Mouse (Mus musculus): Measurements from ENCODE around the gene Rpp25l. TPM values are rescaled to one million over a fixed set of nuclear protein-coding genes. Genes with fewer than 3 reads are reported as not detected.

The Rpp25l gene
- total and polyA plus RNA-seq, 3 experiments: 52.0 to 63.5 TPM; not detected in 1

GRCm38 (mm10) chr4:41711705-41712375, 1.5 kb downstream of the Rpp25l start:
- Histone ChIP-seq H3K9me3 (replicated peaks; ENCODE audit: insufficient read depth, low read length) (no peaks in the 10 kb centered on the region), H3K79me2 (ENCODE audit: control insufficient read depth, insufficient read depth, low read length, poor library complexity) (peaks cover 19% of the 10 kb centered on the region), H3K27ac (ENCODE audit: control insufficient read depth, low read depth, low read length) (no peak overlapping the region), H3K4me3 (ENCODE audit: control insufficient read depth in 1 of 2, insufficient read depth in 1 of 2, low read depth in 2 of 2, low read length in 2 of 2) (peak overlapping the region in 1 of 2 experiments; percentile 97; a peak in 1 of 4 replicates), H3K36me3 (ENCODE audit: control insufficient read depth in 1 of 2, insufficient read depth in 2 of 2, low read length in 2 of 2) (no peaks in the 10 kb centered on the region; a peak in 1 of 4 replicates), H3K9ac (ENCODE audit: control insufficient read depth, low read depth, low read length, poor library complexity, severe bottlenecking) (peak overlapping the region; percentile 96; the same call in 1 of the 2 replicates), H3K4me1 (ENCODE audit: control insufficient read depth in 1 of 2, insufficient read depth in 2 of 2, low read length in 2 of 2) (peaks cover 0 to 10% of the 10 kb centered on the region in 2 experiments; a peak in 2 of 4 replicates), H3K27me3 (ENCODE audit: control insufficient read depth in 1 of 2, insufficient read depth in 2 of 2, low read length in 2 of 2) (no peaks in the 10 kb centered on the region)
- TF ChIP-seq E2F4 (IDR thresholded peaks at IDR 0.05; ENCODE audit: borderline replicate concordance, low read depth, low read length): no peak
- no peak for TF ChIP-seq UBTF (IDR thresholded peaks at IDR 0.05; ENCODE audit: borderline replicate concordance, insufficient read depth, low read depth, low read length)
- TF ChIP-seq HCFC1 (IDR thresholded peaks at IDR 0.05; ENCODE audit: low read depth, low read length): no peak
- TF ChIP-seq CHD2 (IDR thresholded peaks at IDR 0.05; ENCODE audit: low read length): no peak
- TF ChIP-seq EP300 (IDR thresholded peaks at IDR 0.05; ENCODE audit: low read depth in 1 of 2, low read length in 2 of 2): no peak
- TF ChIP-seq SMC3 (IDR thresholded peaks at IDR 0.05; ENCODE audit: low read depth, low read length): no peak
- no peak for TF ChIP-seq MAX (IDR thresholded peaks at IDR 0.05; ENCODE audit: low read length)
- no peak for TF ChIP-seq USF2 (IDR thresholded peaks at IDR 0.05; ENCODE audit: borderline replicate concordance in 1 of 2, insufficient read depth in 1 of 2, low read depth in 1 of 2, low read length in 2 of 2)
- no peak for TF ChIP-seq TAL1 (IDR thresholded peaks at IDR 0.05; ENCODE audit: low read length)
- TF ChIP-seq JUND (IDR thresholded peaks at IDR 0.05; ENCODE audit: low read depth, low read length): no peak
- TF ChIP-seq SIN3A (IDR thresholded peaks at IDR 0.05; ENCODE audit: low read length): no peak
- no peak for TF ChIP-seq POLR2AphosphoS2 (IDR thresholded peaks at IDR 0.05; ENCODE audit: low read length)
- TF ChIP-seq ZMIZ1 (IDR thresholded peaks at IDR 0.05; ENCODE audit: low read depth, low read length): no peak
- no peak for TF ChIP-seq TBP (IDR thresholded peaks at IDR 0.05; ENCODE audit: low read depth, low read length)
- no peak for TF ChIP-seq ZC3H11A (IDR thresholded peaks at IDR 0.05; ENCODE audit: low read depth, low read length)
- no peak for TF ChIP-seq TCF12 (IDR thresholded peaks at IDR 0.05; ENCODE audit: low read depth, low read length)
- TF ChIP-seq RCOR1 (IDR thresholded peaks at IDR 0.05; ENCODE audit: low read depth, low read length): no peak
- no peak for DNase-seq (ENCODE audit: low read depth, low spot score)

- H3K4me3 ChIP-seq (ENCODE audit: control insufficient read depth in 1 of 2, insufficient read depth in 1 of 2, low read depth in 2 of 2, low read length in 2 of 2): no peak overlapping the region
- H3K27ac ChIP-seq (ENCODE audit: control insufficient read depth, low read depth, low read length): no peak overlapping the region
- H3K79me2 ChIP-seq (ENCODE audit: control insufficient read depth, insufficient read depth, low read length, poor library complexity): peaks cover 19% of the 10 kb centered on the region
- DNase-seq (ENCODE audit: low read depth, low spot score): peak; percentile 46
- TF ChIP-seq SMC3 (IDR thresholded peaks at IDR 0.05; ENCODE audit: low read depth, low read length): peak; percentile 38
- peak in 2 of 3 experiments; percentile 34 to 48; a peak in 3 of 6 replicates for TF ChIP-seq CTCF (IDR thresholded peaks at IDR 0.05 in 2 of 3, conservative IDR thresholded peaks at IDR 0.05 in 1 of 3; ENCODE audit: control insufficient read depth in 1 of 3, insufficient read depth in 1 of 3, low read depth in 2 of 3, low read length in 3 of 3, poor library complexity in 1 of 3, severe bottlenecking in 1 of 3)
- no peak for TF ChIP-seq ETS1 (IDR thresholded peaks at IDR 0.05; ENCODE audit: low read depth, low read length)
- no peak for TF ChIP-seq TCF12 (IDR thresholded peaks at IDR 0.05; ENCODE audit: low read depth, low read length)
- peak; percentile 19 for TF ChIP-seq RAD21 (IDR thresholded peaks at IDR 0.05; ENCODE audit: low read depth, low read length)
- H3K27me3 ChIP-seq (ENCODE audit: control insufficient read depth in 1 of 2, insufficient read depth in 2 of 2, low read length in 2 of 2): no peaks in the 10 kb centered on the region
- no peaks in the 10 kb centered on the region; a peak in 1 of 4 replicates for H3K36me3 ChIP-seq (ENCODE audit: control insufficient read depth in 1 of 2, insufficient read depth in 2 of 2, low read length in 2 of 2)
- no peaks in the 10 kb centered on the region for H3K9me3 ChIP-seq (replicated peaks; ENCODE audit: insufficient read depth, low read length)
- peaks cover 0 to 10% of the 10 kb centered on the region in 2 experiments; a peak in 2 of 4 replicates for H3K4me1 ChIP-seq (ENCODE audit: control insufficient read depth in 1 of 2, insufficient read depth in 2 of 2, low read length in 2 of 2)
- no peak overlapping the region for H3K9ac ChIP-seq (ENCODE audit: control insufficient read depth, low read depth, low read length, poor library complexity, severe bottlenecking)
Measured at GRCm38 (mm10) chr4:41710229-41710628, 3.1 kb downstream of the Rpp25l start.

All from MEL (cell line).